Mouse (Mus musculus): Measurements from ENCODE around the gene Gcnt4. TPM values are rescaled to one million over a fixed set of nuclear protein-coding genes. Genes with fewer than 3 reads are reported as not detected.
"Not testable (repeated sequence)": the region's sequence is repeated elsewhere in the genome, so short reads cannot be mapped to it uniquely, and the experiment has no call there.

Gcnt4 gene
- polyA plus RNA-seq, 1 experiment from 2014 or later = 0.46 TPM

GRCm38 (mm10) chr13:96936173-96936777 is 11.8 kb downstream of the Gcnt4 start:
- Histone ChIP-seq H3K4me3 (ENCODE audit: control insufficient read depth in 1 of 2, insufficient read depth in 1 of 2, low read depth in 1 of 2, low read length in 2 of 2) (no peak overlapping the region), H3K4me1 (ENCODE audit: control insufficient read depth in 2 of 2, insufficient read depth in 2 of 2, low read length in 2 of 2) (peaks cover 4 to 10% of the 10 kb centered on the region in 2 experiments; a peak in 3 of 4 replicates), H3K9me3 (ENCODE audit: control insufficient read depth, low read length) (no peaks in the 10 kb centered on the region), H3K9ac (ENCODE audit: low read length) (no peak overlapping the region), H3K27ac (replicated peaks in 1 of 2; ENCODE audit: control insufficient read depth in 1 of 2, insufficient read depth in 1 of 2, low read depth in 2 of 2, low read length in 2 of 2) (no peak overlapping the region), H3K36me3 (ENCODE audit: control insufficient read depth, insufficient read depth, low read length) (no peaks in the 10 kb centered on the region), H3K4me2 (ENCODE audit: low read length) (no peak overlapping the region), H3K27me3 (ENCODE audit: control insufficient read depth, insufficient read depth, low read length) (no peaks in the 10 kb centered on the region)
- ATAC-seq (ENCODE audit: insufficient number of reproducible peaks, insufficient read depth, low FRiP score, low read depth) = no peak
- 81% methylated on average over 6 of the region's 6 CpGs for WGBS

GRCm38 (mm10) chr13:96937059-96937558 is 12.6 kb downstream of the Gcnt4 start:
- peaks cover 4 to 10% of the 10 kb centered on the region in 2 experiments; a peak in 3 of 4 replicates for H3K4me1 ChIP-seq (ENCODE audit: control insufficient read depth in 2 of 2, insufficient read depth in 2 of 2, low read length in 2 of 2)
- no peaks in the 10 kb centered on the region for H3K36me3 ChIP-seq (ENCODE audit: control insufficient read depth, insufficient read depth, low read length)
- ATAC-seq (ENCODE audit: insufficient number of reproducible peaks, insufficient read depth, low FRiP score, low read depth) = no peak
- no peaks in the 10 kb centered on the region for H3K9me3 ChIP-seq (ENCODE audit: control insufficient read depth, low read length)
- H3K27me3 ChIP-seq (ENCODE audit: control insufficient read depth, insufficient read depth, low read length) = no peaks in the 10 kb centered on the region
- H3K9ac ChIP-seq (ENCODE audit: low read length) = no peak overlapping the region
- 76% methylated on average over 10 of the region's 10 CpGs for WGBS
- no peak overlapping the region for H3K4me3 ChIP-seq (ENCODE audit: control insufficient read depth in 1 of 2, insufficient read depth in 1 of 2, low read depth in 1 of 2, low read length in 2 of 2)
- no peak overlapping the region for H3K27ac ChIP-seq (replicated peaks in 1 of 2; ENCODE audit: control insufficient read depth in 1 of 2, insufficient read depth in 1 of 2, low read depth in 2 of 2, low read length in 2 of 2)
- H3K4me2 ChIP-seq (ENCODE audit: low read length) = no peak overlapping the region

GRCm38 (mm10) chr13:96939680-96940079 is 15.2 kb downstream of the Gcnt4 start:
- H3K27ac ChIP-seq (replicated peaks in 1 of 2; ENCODE audit: control insufficient read depth in 1 of 2, insufficient read depth in 1 of 2, low read depth in 2 of 2, low read length in 2 of 2) = no peak overlapping the region
- H3K4me2 ChIP-seq (ENCODE audit: low read length) = no peak overlapping the region
- H3K9ac ChIP-seq (ENCODE audit: low read length) = no peak overlapping the region
- no peak for ATAC-seq (ENCODE audit: insufficient number of reproducible peaks, insufficient read depth, low FRiP score, low read depth)
- H3K4me1 ChIP-seq (ENCODE audit: control insufficient read depth in 2 of 2, insufficient read depth in 2 of 2, low read length in 2 of 2) = peaks cover 4 to 6% of the 10 kb centered on the region in 2 experiments; a peak in 1 of 4 replicates
- H3K4me3 ChIP-seq (ENCODE audit: control insufficient read depth in 1 of 2, insufficient read depth in 1 of 2, low read depth in 1 of 2, low read length in 2 of 2) = no peak overlapping the region
- no peaks in the 10 kb centered on the region for H3K9me3 ChIP-seq (ENCODE audit: control insufficient read depth, low read length)
- no peaks in the 10 kb centered on the region for H3K36me3 ChIP-seq (ENCODE audit: control insufficient read depth, insufficient read depth, low read length)
- H3K27me3 ChIP-seq (ENCODE audit: control insufficient read depth, insufficient read depth, low read length) = no peaks in the 10 kb centered on the region
- WGBS = 76% methylated on average over 10 of the region's 10 CpGs

GRCm38 (mm10) chr13:96941481-96941880 is 17.0 kb downstream of the Gcnt4 start:
- H3K9me3 ChIP-seq (ENCODE audit: control insufficient read depth, low read length); H3K4me3 ChIP-seq (ENCODE audit: control insufficient read depth in 1 of 2, insufficient read depth in 1 of 2, low read depth in 1 of 2, low read length in 2 of 2); H3K4me1 ChIP-seq (ENCODE audit: control insufficient read depth in 2 of 2, insufficient read depth in 2 of 2, low read length in 2 of 2); H3K27ac ChIP-seq (replicated peaks in 1 of 2; ENCODE audit: control insufficient read depth in 1 of 2, insufficient read depth in 1 of 2, low read depth in 2 of 2, low read length in 2 of 2); ATAC-seq (ENCODE audit: insufficient number of reproducible peaks, insufficient read depth, low FRiP score, low read depth); H3K4me2 ChIP-seq (ENCODE audit: low read length); H3K27me3 ChIP-seq (ENCODE audit: control insufficient read depth, insufficient read depth, low read length); H3K36me3 ChIP-seq (ENCODE audit: control insufficient read depth, insufficient read depth, low read length); H3K9ac ChIP-seq (ENCODE audit: low read length): not testable (repeated sequence)
- 77% methylated on average over 11 of the region's 11 CpGs for WGBS

DNA sequence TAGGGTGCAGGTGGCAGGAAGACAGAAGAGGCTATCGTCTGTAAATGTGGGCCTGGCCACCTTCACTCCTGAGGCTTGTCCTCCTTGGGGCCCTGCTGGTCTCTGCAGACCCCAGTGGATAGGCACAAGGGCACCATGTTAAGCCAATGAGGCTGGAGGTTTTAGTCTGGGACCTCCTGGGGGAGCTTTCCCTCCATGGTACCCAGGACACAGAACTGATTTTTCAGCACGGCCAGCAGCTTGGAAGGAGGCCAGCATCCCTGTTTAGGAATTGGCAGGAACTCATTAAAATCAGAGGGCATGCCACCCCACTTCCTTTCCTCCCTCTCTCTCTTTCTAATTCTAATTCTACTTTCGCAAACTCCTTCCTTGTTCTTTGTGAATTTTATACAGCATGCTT is 19.1 kb downstream of the Gcnt4 start:
- H3K4me3 ChIP-seq (ENCODE audit: control insufficient read depth in 1 of 2, insufficient read depth in 1 of 2, low read depth in 1 of 2, low read length in 2 of 2) = no peak overlapping the region
- no peak overlapping the region for H3K4me2 ChIP-seq (ENCODE audit: low read length)
- no peak overlapping the region for H3K9ac ChIP-seq (ENCODE audit: low read length)
- no peaks in the 10 kb centered on the region for H3K9me3 ChIP-seq (ENCODE audit: control insufficient read depth, low read length)
- 38% methylated on average over 3 of the region's 3 CpGs for WGBS
- no peaks in the 10 kb centered on the region for H3K27me3 ChIP-seq (ENCODE audit: control insufficient read depth, insufficient read depth, low read length)
- H3K4me1 ChIP-seq (ENCODE audit: control insufficient read depth in 2 of 2, insufficient read depth in 2 of 2, low read length in 2 of 2) = peaks cover 4 to 6% of the 10 kb centered on the region in 2 experiments; a peak in 1 of 4 replicates
- no peak overlapping the region for H3K27ac ChIP-seq (replicated peaks in 1 of 2; ENCODE audit: control insufficient read depth in 1 of 2, insufficient read depth in 1 of 2, low read depth in 2 of 2, low read length in 2 of 2)
- ATAC-seq (ENCODE audit: insufficient number of reproducible peaks, insufficient read depth, low FRiP score, low read depth) = no peak
- no peaks in the 10 kb centered on the region for H3K36me3 ChIP-seq (ENCODE audit: control insufficient read depth, insufficient read depth, low read length)

DNA sequence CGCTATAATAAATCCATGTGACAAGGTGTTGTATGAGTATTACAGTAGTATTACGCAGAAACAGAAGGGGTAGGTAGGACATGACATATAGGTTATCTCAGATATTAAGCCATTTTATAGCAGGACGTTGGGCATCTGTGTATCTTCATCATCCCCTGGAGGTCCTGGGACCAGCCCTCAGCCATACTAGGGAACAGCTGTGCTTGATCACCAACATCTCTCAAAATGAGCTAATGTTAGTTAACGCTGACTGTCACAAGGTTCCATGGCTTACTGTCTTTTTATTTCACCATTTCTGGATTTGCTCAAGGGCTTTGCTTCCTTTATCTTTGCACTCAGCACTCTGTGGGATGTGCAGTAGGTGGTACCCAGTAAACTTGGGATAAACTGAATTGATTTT is 21.3 kb downstream of the Gcnt4 start:
- Histone ChIP-seq H3K9ac (ENCODE audit: low read length) (no peak overlapping the region), H3K4me2 (ENCODE audit: low read length) (no peak overlapping the region), H3K27me3 (ENCODE audit: control insufficient read depth, insufficient read depth, low read length) (no peaks in the 10 kb centered on the region), H3K4me1 (ENCODE audit: control insufficient read depth in 2 of 2, insufficient read depth in 2 of 2, low read length in 2 of 2) (peaks cover 4 to 6% of the 10 kb centered on the region in 2 experiments; a peak in 1 of 4 replicates), H3K9me3 (ENCODE audit: control insufficient read depth, low read length) (no peaks in the 10 kb centered on the region; the same call in 1 of the 2 replicates), H3K4me3 (ENCODE audit: control insufficient read depth in 1 of 2, insufficient read depth in 1 of 2, low read depth in 1 of 2, low read length in 2 of 2) (no peak overlapping the region), H3K36me3 (ENCODE audit: control insufficient read depth, insufficient read depth, low read length) (no peaks in the 10 kb centered on the region), H3K27ac (replicated peaks in 1 of 2; ENCODE audit: control insufficient read depth in 1 of 2, insufficient read depth in 1 of 2, low read depth in 2 of 2, low read length in 2 of 2) (no peak overlapping the region)
- WGBS = 86% methylated on average over 4 of the region's 4 CpGs
- no peak for ATAC-seq (ENCODE audit: insufficient number of reproducible peaks, insufficient read depth, low FRiP score, low read depth)

GRCm38 (mm10) chr13:96947722-96948121 is 23.2 kb downstream of the Gcnt4 start:
- no peak for ATAC-seq (ENCODE audit: insufficient number of reproducible peaks, insufficient read depth, low FRiP score, low read depth)
- no peak overlapping the region for H3K9ac ChIP-seq (ENCODE audit: low read length)
- no peaks in the 10 kb centered on the region for H3K27me3 ChIP-seq (ENCODE audit: control insufficient read depth, insufficient read depth, low read length)
- no peaks in the 10 kb centered on the region; the same call in 1 of the 2 replicates for H3K9me3 ChIP-seq (ENCODE audit: control insufficient read depth, low read length)
- H3K27ac ChIP-seq (replicated peaks in 1 of 2; ENCODE audit: control insufficient read depth in 1 of 2, insufficient read depth in 1 of 2, low read depth in 2 of 2, low read length in 2 of 2) = no peak overlapping the region
- H3K4me1 ChIP-seq (ENCODE audit: control insufficient read depth in 2 of 2, insufficient read depth in 2 of 2, low read length in 2 of 2) = peaks cover 4 to 6% of the 10 kb centered on the region in 2 experiments; a peak in 1 of 4 replicates
- no peaks in the 10 kb centered on the region for H3K36me3 ChIP-seq (ENCODE audit: control insufficient read depth, insufficient read depth, low read length)
- 76% methylated on average over 7 of the region's 7 CpGs for WGBS
- no peak overlapping the region for H3K4me3 ChIP-seq (ENCODE audit: control insufficient read depth in 1 of 2, insufficient read depth in 1 of 2, low read depth in 1 of 2, low read length in 2 of 2)
- H3K4me2 ChIP-seq (ENCODE audit: low read length) = no peak overlapping the region

DNA sequence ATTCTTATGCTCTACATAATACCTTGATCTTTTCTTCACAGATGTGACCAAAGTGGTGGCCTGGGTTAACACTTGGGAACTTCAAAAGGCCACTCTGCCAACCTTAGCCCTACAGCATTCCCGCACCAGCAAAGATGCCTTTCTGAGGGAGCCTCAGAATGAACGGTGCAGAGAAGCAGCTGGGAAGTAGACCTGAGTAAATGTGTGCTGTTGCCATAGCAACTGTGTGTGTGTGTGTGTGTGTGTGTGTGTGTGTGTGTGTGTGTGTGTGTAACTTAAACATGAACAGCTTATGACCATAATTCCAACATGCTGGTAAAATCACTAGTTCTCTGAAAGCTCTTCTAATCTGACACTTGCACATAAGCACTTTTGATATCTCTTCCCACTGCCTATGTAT is 27.4 kb downstream of the Gcnt4 start:
- H3K4me3 ChIP-seq (ENCODE audit: control insufficient read depth in 1 of 2, insufficient read depth in 1 of 2, low read depth in 1 of 2, low read length in 2 of 2) = no peak overlapping the region
- no peaks in the 10 kb centered on the region for H3K36me3 ChIP-seq (ENCODE audit: control insufficient read depth, insufficient read depth, low read length)
- ATAC-seq (ENCODE audit: insufficient number of reproducible peaks, insufficient read depth, low FRiP score, low read depth) = no peak
- no peaks in the 10 kb centered on the region for H3K4me1 ChIP-seq (ENCODE audit: control insufficient read depth in 2 of 2, insufficient read depth in 2 of 2, low read length in 2 of 2)
- H3K4me2 ChIP-seq (ENCODE audit: low read length) = no peak overlapping the region
- no peaks in the 10 kb centered on the region for H3K27me3 ChIP-seq (ENCODE audit: control insufficient read depth, insufficient read depth, low read length)
- H3K9ac ChIP-seq (ENCODE audit: low read length) = no peak overlapping the region
- no peaks in the 10 kb centered on the region; the same call in 1 of the 2 replicates for H3K9me3 ChIP-seq (ENCODE audit: control insufficient read depth, low read length)
- no peak overlapping the region for H3K27ac ChIP-seq (replicated peaks in 1 of 2; ENCODE audit: control insufficient read depth in 1 of 2, insufficient read depth in 1 of 2, low read depth in 2 of 2, low read length in 2 of 2)
- 58% methylated on average over 2 of the region's 2 CpGs for WGBS

All from heart, embryonic 14.5 days (tissue).